Mouse (Mus musculus) MEL (cell line): Measurements from ENCODE around the gene 1520401A03Rik. TPM values are rescaled to one million over a fixed set of nuclear protein-coding genes. Genes with fewer than 3 reads are reported as not detected.

Source experiments
- DNase-seq: peaks from one replicate; pipeline ENCODE4 v3.0.0; 2011; ENCODE audit warnings: low read depth, low spot score
- H3K27ac ChIP-seq: 2 replicates; pipeline ENCODE4 v1.5.1; 2012; ENCODE audit warnings: low read depth, mild to moderate bottlenecking, control low read depth, low read length, moderate library complexity; ENCODE audit not compliant: control insufficient read depth
- H3K27me3 ChIP-seq, 2 experiments: fragments of 150-350 bp in 1 of 2; sonication (generic) in 1 of 2; 2 replicates each; pipeline ENCODE4 v1.6.1; 2012; ENCODE audit warnings: low read length in 2 of 2, mild to moderate bottlenecking in 2 of 2, improper control_type of control experiment in 1 of 2, moderate library complexity in 1 of 2; ENCODE audit not compliant: insufficient read depth in 2 of 2, control insufficient read depth in 1 of 2
- H3K36me3 ChIP-seq, 2 experiments: 2 replicates each; pipeline ENCODE4 v1.6.1; 2012 to 2014; ENCODE audit warnings: low read length in 2 of 2, improper control_type of control experiment in 1 of 2, inconsistent platforms in 1 of 2, mild to moderate bottlenecking in 1 of 2; ENCODE audit not compliant: insufficient read depth in 2 of 2, control insufficient read depth in 1 of 2
- H3K4me1 ChIP-seq, 2 experiments: fragments of 150-350 bp in 1 of 2; sonication (generic) in 1 of 2; 2 replicates each; pipeline ENCODE4 v1.6.1; 2012; ENCODE audit warnings: low read length in 2 of 2, improper control_type of control experiment in 1 of 2, mild to moderate bottlenecking in 1 of 2; ENCODE audit not compliant: insufficient read depth in 2 of 2, control insufficient read depth in 1 of 2
- H3K4me3 ChIP-seq, 2 experiments: fragments of 150-350 bp in 1 of 2; sonication (generic) in 1 of 2; 2 replicates each; pipeline ENCODE4 v1.5.1; 2012; ENCODE audit warnings: low read depth in 2 of 2, low read length in 2 of 2, mild to moderate bottlenecking in 2 of 2, moderate library complexity in 2 of 2, control low read depth in 1 of 2, improper control_type of control experiment in 1 of 2; ENCODE audit not compliant: control insufficient read depth in 1 of 2, insufficient read depth in 1 of 2
- H3K79me2 ChIP-seq: 2 replicates; pipeline ENCODE4 v1.6.1; 2012; ENCODE audit warnings: mild to moderate bottlenecking, low read length, moderate library complexity; ENCODE audit not compliant: control insufficient read depth, poor library complexity, insufficient read depth
- H3K9ac ChIP-seq: 2 replicates; pipeline ENCODE4 v1.6.1; 2012; ENCODE audit warnings: low read depth, mild to moderate bottlenecking, control low read depth, low read length, moderate library complexity; ENCODE audit not compliant: control insufficient read depth, poor library complexity, severe bottlenecking
- H3K9me3 ChIP-seq: fragments of 150-350 bp; sonication (generic); replicated peaks from 2 replicates; pipeline ENCODE4 v1.6.1; 2012; ENCODE audit warnings: mild to moderate bottlenecking, low read length, improper control_type of control experiment, moderate library complexity; ENCODE audit not compliant: insufficient read depth
- BHLHE40 ChIP-seq: IDR thresholded peaks from 2 replicates; pipeline ENCODE4 v1.6.1; 2012; ENCODE audit warnings: low read depth, mild to moderate bottlenecking, inconsistent platforms, low read length, improper control_type of control experiment, borderline replicate concordance
- CHD1 ChIP-seq: IDR thresholded peaks from 2 replicates; pipeline ENCODE4 v1.6.1; 2012; ENCODE audit warnings: low read depth, mild to moderate bottlenecking, inconsistent platforms, low read length, improper control_type of control experiment
- ELF1 ChIP-seq: IDR thresholded peaks from 2 replicates; pipeline ENCODE4 v1.6.1; 2014; ENCODE audit warnings: low read depth, mild to moderate bottlenecking, inconsistent platforms, low read length, improper control_type of control experiment, moderate library complexity
- EP300 ChIP-seq, 2 experiments: IDR thresholded peaks; 2 replicates each; pipeline ENCODE4 v1.6.1; 2011; ENCODE audit warnings: improper control_type of control experiment in 2 of 2, low read length in 2 of 2, low read depth in 1 of 2, mild to moderate bottlenecking in 1 of 2
- HCFC1 ChIP-seq: IDR thresholded peaks from 2 replicates; pipeline ENCODE4 v1.6.1; 2012; ENCODE audit warnings: low read depth, mild to moderate bottlenecking, inconsistent platforms, low read length, improper control_type of control experiment, moderate library complexity
- MAFK ChIP-seq: IDR thresholded peaks from 2 replicates; pipeline ENCODE4 v1.6.1; 2011; ENCODE audit warnings: low read depth, mild to moderate bottlenecking, low read length, improper control_type of control experiment, borderline replicate concordance
- MAX ChIP-seq: IDR thresholded peaks from 2 replicates; pipeline ENCODE4 v1.6.1; 2011; ENCODE audit warnings: low read length, improper control_type of control experiment
- MEF2A ChIP-seq: IDR thresholded peaks from 2 replicates; pipeline ENCODE4 v1.6.1; 2014; ENCODE audit warnings: low read depth, mild to moderate bottlenecking, inconsistent platforms, low read length, improper control_type of control experiment; ENCODE audit not compliant: poor library complexity, insufficient replicate concordance, severe bottlenecking; ENCODE audit errors: extremely low read depth
- MXI1 ChIP-seq: IDR thresholded peaks from 2 replicates; pipeline ENCODE4 v1.6.1; 2011; ENCODE audit warnings: mild to moderate bottlenecking, low read depth, low read length, improper control_type of control experiment
- MYB ChIP-seq: IDR thresholded peaks from 2 replicates; pipeline ENCODE4 v1.6.1; 2011; ENCODE audit warnings: mild to moderate bottlenecking, low read depth, low read length, improper control_type of control experiment
- RCOR1 ChIP-seq: IDR thresholded peaks from 2 replicates; pipeline ENCODE4 v1.6.1; 2012; ENCODE audit warnings: low read depth, mild to moderate bottlenecking, inconsistent platforms, low read length, improper control_type of control experiment
- SIN3A ChIP-seq: IDR thresholded peaks from 2 replicates; pipeline ENCODE4 v1.6.1; 2012; ENCODE audit warnings: low read length, improper control_type of control experiment, inconsistent platforms
- TAL1 ChIP-seq: IDR thresholded peaks from 2 replicates; pipeline ENCODE4 v1.6.1; 2012; ENCODE audit warnings: mild to moderate bottlenecking, inconsistent platforms, low read length, moderate library complexity, mixed read lengths
- TBP ChIP-seq: IDR thresholded peaks from 2 replicates; pipeline ENCODE4 v1.8.0; 2011; ENCODE audit warnings: low read depth, low read length, improper control_type of control experiment
- TCF12 ChIP-seq: IDR thresholded peaks from 2 replicates; pipeline ENCODE4 v1.6.1; 2014; ENCODE audit warnings: low read depth, mild to moderate bottlenecking, inconsistent platforms, low read length, improper control_type of control experiment, moderate library complexity
- UBTF ChIP-seq: IDR thresholded peaks from 2 replicates; pipeline ENCODE4 v1.6.1; 2012; ENCODE audit warnings: low read depth, mild to moderate bottlenecking, inconsistent platforms, low read length, improper control_type of control experiment, moderate library complexity, borderline replicate concordance; ENCODE audit not compliant: insufficient read depth
- USF2 ChIP-seq, 2 experiments: IDR thresholded peaks; 2 replicates each; pipeline ENCODE4 v1.6.1; 2011 to 2012; ENCODE audit warnings: improper control_type of control experiment in 2 of 2, low read length in 2 of 2, borderline replicate concordance in 1 of 2, inconsistent platforms in 1 of 2, low read depth in 1 of 2, mild to moderate bottlenecking in 1 of 2; ENCODE audit not compliant: insufficient read depth in 1 of 2
- ZC3H11A ChIP-seq: IDR thresholded peaks from 2 replicates; pipeline ENCODE4 v1.6.1; 2012; ENCODE audit warnings: low read depth, mild to moderate bottlenecking, inconsistent platforms, low read length, improper control_type of control experiment
- ZMIZ1 ChIP-seq: IDR thresholded peaks from 2 replicates; pipeline ENCODE4 v1.6.1; 2012; ENCODE audit warnings: low read depth, mild to moderate bottlenecking, inconsistent platforms, low read length, improper control_type of control experiment, moderate library complexity
- polyA plus RNA-seq, 2 experiments: library from polyadenylated mRNA; stranded (reverse) in 1 of 2; unstranded in 1 of 2; fragments of >175 nt in 1 of 2; fragments of >200 nt in 1 of 2; gene quantifications; 2 replicates each; pipeline versions ENCODE4 v1.2.1 to v1.2.4; 2012; ENCODE audit warnings: low replicate concordance in 2 of 2, low read depth in 1 of 2; ENCODE audit not compliant: insufficient read length in 2 of 2, insufficient read depth in 1 of 2, missing spikeins in 1 of 2
- total RNA-seq: library from RNA; depleted of rRNA; stranded (reverse); fragments of 300-350 nt; gene quantifications from 2 replicates; pipeline ENCODE4 v1.2.3, GENCODE M21; 2012

1520401A03Rik gene
- total and polyA plus RNA-seq, 3 experiments: not detected

GRCm38 (mm10) chr17:23682530-23682929 is 40.1 kb downstream of the 1520401A03Rik start:
- TF ChIP-seq SIN3A (no peak), TBP (no peak), ZC3H11A (no peak), ZMIZ1 (no peak), EP300 (IDR thresholded peaks at IDR 0.05; ENCODE audit: low read depth in 1 of 2, low read length in 2 of 2) (no peak), USF2 (IDR thresholded peaks at IDR 0.05; ENCODE audit: borderline replicate concordance in 1 of 2, insufficient read depth in 1 of 2, low read depth in 1 of 2, low read length in 2 of 2) (no peak), HCFC1 (no peak), ELF1 (no peak), UBTF (no peak), BHLHE40 (no peak), MAFK (no peak), MAX (no peak), RCOR1 (no peak), TAL1 (no peak), MYB (no peak), TCF12 (no peak)
- H3K27me3 ChIP-seq: no peaks in the 10 kb centered on the region
- no peak overlapping the region for H3K4me3 ChIP-seq
- no peak overlapping the region for H3K27ac ChIP-seq
- H3K9ac ChIP-seq: no peak overlapping the region
- H3K9me3 ChIP-seq: no peaks in the 10 kb centered on the region
- no peaks in the 10 kb centered on the region for H3K79me2 ChIP-seq
- H3K36me3 ChIP-seq: peaks cover 0 to 14% of the 10 kb centered on the region in 2 experiments; a peak in 2 of 4 replicates
- peaks cover 0 to 19% of the 10 kb centered on the region in 2 experiments; a peak in 3 of 4 replicates for H3K4me1 ChIP-seq
- DNase-seq: no peak

GRCm38 (mm10) chr17:23682092-23682491 is 40.5 kb downstream of the 1520401A03Rik start:
- no peak for DNase-seq
- TF ChIP-seq MEF2A (no peak), CHD1 (no peak), SIN3A (no peak), MYB (no peak), MXI1 (no peak), ZC3H11A (no peak), ELF1 (no peak)
- Histone ChIP-seq H3K9ac (no peak overlapping the region), H3K9me3 (no peaks in the 10 kb centered on the region), H3K27me3 (no peaks in the 10 kb centered on the region), H3K4me1 (peaks cover 0 to 19% of the 10 kb centered on the region in 2 experiments; a peak in 3 of 4 replicates), H3K27ac (no peak overlapping the region), H3K36me3 (peaks cover 0 to 14% of the 10 kb centered on the region in 2 experiments; a peak in 2 of 4 replicates), H3K79me2 (peaks cover under 1% of the 10 kb centered on the region), H3K4me3 (no peak overlapping the region)
